Mouse (Mus musculus) heart, embryonic 15.5 days (tissue): Measurements from ENCODE around the gene Klrb1. TPM values are rescaled to one million over a fixed set of nuclear protein-coding genes. Genes with fewer than 3 reads are reported as not detected.
"Not testable (repeated sequence)": the region's sequence is repeated elsewhere in the genome, so short reads cannot be mapped to it uniquely, and the experiment has no call there.

Source experiments
- ATAC-seq: fragments of 200-750 bp; cut with Nextera tagmentation; replicated peaks from 2 replicates; pipeline ENCODE4 v1.8.0; 2017; ENCODE audit warnings: low read depth, moderate TSS enrichment; ENCODE audit not compliant: insufficient number of reproducible peaks, insufficient read depth, low FRiP score
- H3K27ac ChIP-seq: fragments of 300-500 bp; sonication (generic); 2 replicates; pipeline ENCODE4 v1.5.1; 2015; ENCODE audit warnings: mild to moderate bottlenecking, inconsistent platforms
- H3K27me3 ChIP-seq: fragments of 300-500 bp; sonication (generic); 2 replicates; pipeline ENCODE4 v1.6.1; 2015; ENCODE audit warnings: inconsistent platforms
- H3K36me3 ChIP-seq: fragments of 300-500 bp; sonication (generic); 2 replicates; pipeline ENCODE4 v1.6.1; 2015; ENCODE audit warnings: mild to moderate bottlenecking, inconsistent platforms
- H3K4me1 ChIP-seq: fragments of 300-500 bp; sonication (generic); replicated peaks from 2 replicates; pipeline ENCODE4 v1.6.1; 2015; ENCODE audit warnings: inconsistent platforms
- H3K4me2 ChIP-seq: fragments of 300-500 bp; sonication (generic); 2 replicates; pipeline ENCODE4 v1.6.1; 2015; ENCODE audit warnings: inconsistent platforms, mild to moderate bottlenecking, moderate library complexity
- H3K4me3 ChIP-seq: fragments of 300-500 bp; sonication (generic); 2 replicates; pipeline ENCODE4 v1.5.1; 2015; ENCODE audit warnings: mild to moderate bottlenecking, inconsistent platforms
- H3K9ac ChIP-seq: fragments of 300-500 bp; sonication (generic); 2 replicates; pipeline ENCODE4 v1.6.1; 2015; ENCODE audit warnings: mild to moderate bottlenecking, inconsistent platforms
- H3K9me3 ChIP-seq: fragments of 300-500 bp; sonication (generic); replicated peaks from 2 replicates; pipeline ENCODE4 v1.6.1; 2016; ENCODE audit warnings: inconsistent platforms
- WGBS: fragments of 180-500 bp; shearing (Covaris S2); methylation state at CpG from one replicate; pipeline ENCODE4 v1.1.7; 2015; ENCODE audit warnings: mixed read lengths; 5-methylcytosine and 5-hydroxymethylcytosine counted together
- polyA plus RNA-seq: library from polyadenylated mRNA; unstranded; fragments of >200 nt; fragmentation: Nextera tagmentation; extraction: Ambion mirVana; gene quantifications from 2 replicates; pipeline ENCODE4 v1.2.1, GENCODE M21; 2015

The Klrb1 gene
- polyA plus RNA-seq, 1 experiment from 2014 or later, result not detected

DNA sequence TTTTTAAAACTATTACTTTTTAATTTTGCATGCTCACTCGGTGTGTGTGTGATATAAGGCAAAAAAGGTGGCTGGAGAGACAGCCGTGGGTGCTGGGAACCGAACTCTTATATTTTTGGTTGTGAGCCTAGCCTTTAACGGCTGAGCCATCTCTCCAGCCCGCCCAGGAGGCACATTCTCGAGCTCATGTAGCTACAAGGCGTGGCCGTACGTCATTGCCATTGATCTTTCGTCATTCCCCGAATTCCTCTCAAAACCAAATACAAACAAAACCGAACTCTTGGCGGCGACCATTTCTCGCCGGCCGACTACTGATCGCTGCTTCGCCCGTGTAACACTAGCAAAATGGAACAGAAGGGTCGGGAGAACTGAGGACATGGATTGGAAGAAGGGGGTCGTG is 37.2 kb upstream of the Klrb1 start:
- H3K9me3 ChIP-seq, H3K36me3 ChIP-seq, H3K4me1 ChIP-seq, H3K27me3 ChIP-seq: not testable (repeated sequence)
- WGBS, result under 1% methylated on average over 22 of the region's 22 CpGs
- Histone ChIP-seq H3K27ac (peak overlapping the region; percentile 79), H3K4me3 (peak overlapping the region; percentile 80), H3K4me2 (peak overlapping the region; percentile 58), H3K9ac (peak overlapping the region; percentile 75)
- ATAC-seq, result peak; percentile 30

DNA sequence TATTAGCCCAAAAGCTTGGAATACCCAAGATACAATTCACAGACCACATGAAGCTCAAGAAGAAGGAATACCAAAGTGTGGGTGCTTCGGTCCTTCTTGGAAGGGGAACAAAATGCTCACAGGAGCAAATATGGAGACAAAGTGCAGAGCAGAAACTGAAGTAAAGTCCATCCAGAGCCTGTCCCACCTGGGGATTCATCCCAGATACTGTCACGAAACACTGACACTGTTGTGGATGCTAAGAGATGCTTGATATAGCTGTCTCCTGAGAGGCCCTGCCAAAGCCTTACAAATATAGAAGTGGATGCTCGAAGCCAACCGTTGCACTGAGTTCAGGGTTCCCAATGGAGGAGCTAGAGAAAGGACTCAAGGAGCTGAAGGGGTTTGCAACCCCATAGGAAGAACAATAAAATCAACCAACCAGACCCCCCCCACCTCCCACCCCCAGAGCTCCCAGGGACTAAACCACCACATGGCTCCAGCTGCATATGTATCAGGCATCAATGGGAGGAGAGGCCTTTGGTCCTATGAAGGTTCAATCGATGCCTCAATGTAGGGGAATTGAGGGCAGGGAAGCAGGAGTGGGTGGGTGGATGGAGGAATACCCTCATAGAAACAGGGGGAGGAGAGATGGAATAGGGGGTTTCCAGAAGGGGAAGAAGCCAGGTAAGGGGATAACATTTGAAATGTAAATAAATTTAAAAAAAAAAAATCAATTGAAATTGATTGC is 36.5 kb upstream of the Klrb1 start:
- Histone ChIP-seq H3K4me1 (peaks cover 7% of the 10 kb centered on the region; the same call in 1 of the 2 replicates), H3K4me2 (0 out of 2 replicates have a peak overlapping the region, but pooled peaks have one; percentile 16)
- no peak for ATAC-seq

DNA sequence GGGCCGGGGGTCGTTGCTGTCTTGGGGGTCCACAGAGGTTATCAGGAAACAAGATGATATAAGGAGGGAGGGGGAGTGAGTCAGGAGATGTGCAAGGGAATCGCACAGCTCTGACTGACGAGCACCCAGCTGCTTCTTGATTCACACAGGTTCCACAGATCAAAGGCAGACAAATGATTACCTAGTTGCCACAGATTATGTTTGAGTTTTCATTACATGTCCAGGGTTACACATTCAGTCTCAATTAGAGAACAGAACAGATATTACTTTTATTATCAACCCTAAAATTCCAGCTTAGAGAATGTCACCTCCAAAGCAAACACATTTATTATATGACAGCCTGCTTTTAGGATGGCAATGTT is 32.5 kb upstream of the Klrb1 start:
- not testable (repeated sequence) for H3K4me3 ChIP-seq, H3K9me3 ChIP-seq, H3K27ac ChIP-seq, H3K4me1 ChIP-seq, H3K9ac ChIP-seq, H3K4me2 ChIP-seq, H3K36me3 ChIP-seq, H3K27me3 ChIP-seq, ATAC-seq
- 34% methylated on average over 4 of the region's 4 CpGs for WGBS

More for the DNA sequence above, 36.5 kb upstream of the Klrb1 start:
- no peak overlapping the region for H3K9ac ChIP-seq
- 76% methylated on average over 5 of the region's 5 CpGs for WGBS
- H3K9me3 ChIP-seq, result no peaks in the 10 kb centered on the region
- H3K27me3 ChIP-seq, result no peaks in the 10 kb centered on the region
- H3K4me3 ChIP-seq, result no peak overlapping the region
- no peaks in the 10 kb centered on the region for H3K36me3 ChIP-seq
- no peak overlapping the region for H3K27ac ChIP-seq

DNA sequence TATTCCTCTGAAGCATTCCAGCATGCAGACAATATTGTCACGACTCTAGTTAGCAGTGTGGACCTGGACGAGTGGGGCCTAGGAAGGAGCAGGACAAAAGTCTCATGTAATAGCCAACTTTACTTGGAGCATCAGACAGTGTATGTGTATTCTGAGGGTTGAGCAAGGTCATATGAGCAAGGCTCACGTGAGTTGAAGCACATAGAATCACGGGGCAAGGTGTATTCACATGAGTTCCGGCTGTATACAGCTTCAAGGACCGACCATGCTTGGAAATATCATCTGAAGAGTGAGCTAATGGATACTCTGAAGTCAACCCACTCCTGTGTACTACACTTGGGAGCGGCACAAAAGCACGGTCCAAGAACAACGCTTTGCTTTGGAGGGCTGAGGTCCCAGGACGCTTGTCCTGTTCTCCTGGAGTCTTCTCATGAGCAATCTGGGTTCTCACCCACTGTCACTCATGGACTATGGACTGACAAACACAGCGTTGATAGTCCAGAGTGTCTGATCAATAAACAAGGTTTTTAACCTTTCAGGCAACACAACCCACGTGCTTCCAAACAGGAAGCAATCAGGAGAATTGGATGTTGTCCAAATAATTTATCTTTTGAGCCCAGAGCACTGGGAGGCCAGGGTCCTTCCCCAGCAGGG is 32.0 kb upstream of the Klrb1 start:
- not testable (repeated sequence) for H3K4me1 ChIP-seq, H3K27me3 ChIP-seq, H3K36me3 ChIP-seq, H3K9me3 ChIP-seq, ATAC-seq
- Histone ChIP-seq H3K9ac (peak overlapping the region; percentile 25; the same call in 1 of the 2 replicates), H3K4me2 (peak overlapping the region; percentile 44), H3K4me3 (peak overlapping the region; percentile 27; the same call in 1 of the 2 replicates), H3K27ac (peak overlapping the region; percentile 61)
- WGBS, result 71% methylated on average over 12 of the region's 12 CpGs

DNA sequence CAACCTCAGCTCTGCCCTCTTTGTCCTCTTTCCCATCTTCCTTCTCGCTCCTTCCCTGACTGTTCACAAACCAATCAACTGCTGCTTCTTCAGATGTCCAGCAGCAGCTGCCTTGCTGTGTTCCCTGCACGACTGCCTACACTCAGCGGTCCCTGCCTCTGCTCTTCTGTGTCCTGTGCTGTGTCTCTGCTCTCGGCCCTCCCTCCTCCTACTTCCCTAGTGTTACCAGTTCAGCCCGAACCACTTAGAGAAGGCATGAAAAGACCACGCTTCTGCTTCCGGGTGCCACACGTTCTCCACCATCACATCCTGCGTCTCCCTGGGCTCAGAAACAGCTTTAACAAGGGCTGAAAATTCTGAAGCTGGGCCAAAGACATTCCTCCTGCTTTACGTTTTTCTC is 31.4 kb upstream of the Klrb1 start:
- H3K9me3 ChIP-seq, H3K36me3 ChIP-seq, H3K4me1 ChIP-seq, H3K27me3 ChIP-seq: not testable (repeated sequence)
- peak overlapping the region; percentile 61 for H3K27ac ChIP-seq
- H3K4me2 ChIP-seq, result peak overlapping the region; percentile 44
- peak; percentile 77 for ATAC-seq
- peak overlapping the region; percentile 25; the same call in 1 of the 2 replicates for H3K9ac ChIP-seq
- peak overlapping the region; percentile 27 for H3K4me3 ChIP-seq
- WGBS, result 28% methylated on average over 10 of the region's 10 CpGs

DNA sequence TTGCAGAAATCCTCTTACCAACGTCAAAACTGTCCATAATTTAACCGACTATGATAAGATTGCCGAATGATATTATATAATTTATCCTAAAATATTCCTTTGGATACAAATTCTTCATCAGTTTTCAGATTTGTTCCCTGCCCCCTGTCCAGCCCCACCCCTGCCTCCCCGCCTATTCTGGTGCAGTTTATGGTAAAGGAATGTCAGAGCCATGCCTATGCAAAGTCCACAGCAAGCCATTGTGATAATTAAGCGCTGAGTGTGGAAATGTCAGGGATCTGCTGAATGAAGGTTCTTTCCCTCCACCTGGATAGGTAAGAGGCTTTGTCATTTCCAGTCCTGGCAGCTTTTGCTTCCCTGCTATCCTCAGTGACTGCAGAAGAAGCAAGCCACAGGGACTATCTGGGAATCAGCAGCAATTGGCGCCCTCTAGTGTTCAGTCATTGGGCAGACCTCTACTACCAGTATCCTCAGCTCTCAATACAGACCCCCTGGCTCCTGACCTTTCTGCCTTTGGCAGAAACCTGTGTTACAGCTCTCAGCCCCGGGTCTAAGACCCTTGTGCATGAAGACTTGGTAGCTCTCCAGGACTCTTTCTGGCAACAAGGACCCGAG is 30.9 kb upstream of the Klrb1 start:
- H3K9ac ChIP-seq, H3K27me3 ChIP-seq: not testable (repeated sequence)
- peak overlapping the region; percentile 27 for H3K4me3 ChIP-seq

DNA sequence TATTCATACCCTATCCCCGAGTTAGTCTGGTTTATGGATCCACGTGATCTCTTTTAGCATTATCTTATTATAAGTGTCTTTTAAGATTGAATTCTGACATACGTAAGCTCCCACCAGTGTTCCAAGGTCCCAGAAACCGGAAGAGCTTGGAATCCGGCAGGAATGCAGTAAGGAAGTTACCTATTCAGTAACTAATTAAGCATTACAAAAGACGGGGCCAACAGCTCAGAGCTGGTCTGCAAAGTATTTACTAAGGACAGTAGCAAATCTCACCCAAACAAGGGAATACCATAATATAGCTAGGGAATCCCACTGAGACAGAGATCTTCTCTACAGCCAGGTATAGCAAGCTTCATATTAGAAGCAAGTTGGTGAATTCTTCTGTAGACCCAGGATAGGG is 24.1 kb upstream of the Klrb1 start:
- not testable (repeated sequence) for H3K27me3 ChIP-seq, H3K4me1 ChIP-seq, H3K9me3 ChIP-seq, ATAC-seq, H3K27ac ChIP-seq, H3K4me2 ChIP-seq, H3K4me3 ChIP-seq, H3K36me3 ChIP-seq, H3K9ac ChIP-seq
- 74% methylated on average over 6 of the region's 6 CpGs for WGBS

More for the DNA sequence above, 30.9 kb upstream of the Klrb1 start:
- peak; percentile 91 for ATAC-seq
- peak overlapping the region; percentile 44 for H3K4me2 ChIP-seq
- not testable (repeated sequence) for H3K4me1 ChIP-seq, H3K9me3 ChIP-seq, H3K36me3 ChIP-seq
- WGBS, result 32% methylated on average over 8 of the region's 8 CpGs
- peak overlapping the region; percentile 61 for H3K27ac ChIP-seq

DNA sequence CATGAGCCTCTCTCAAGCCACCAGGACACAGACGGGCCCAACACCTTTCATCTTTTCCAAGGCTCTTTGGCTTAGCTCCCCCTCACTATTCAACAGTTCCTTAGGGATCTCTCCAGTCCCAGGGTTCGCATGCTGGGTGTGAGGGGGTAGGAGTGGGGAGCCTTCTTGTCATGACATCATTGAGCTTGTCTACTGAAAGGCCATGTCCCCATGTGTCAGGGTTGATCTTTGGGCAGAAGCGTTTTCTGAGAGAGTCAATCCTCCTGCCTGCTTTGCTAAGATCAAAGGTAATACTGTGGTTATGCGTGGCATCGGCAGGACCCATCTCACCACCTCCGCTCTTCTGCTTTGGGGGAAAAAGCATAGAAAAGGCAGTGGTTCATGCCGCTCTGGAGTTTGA is 14.6 kb upstream of the Klrb1 start:
- no peaks in the 10 kb centered on the region for H3K27me3 ChIP-seq

DNA sequence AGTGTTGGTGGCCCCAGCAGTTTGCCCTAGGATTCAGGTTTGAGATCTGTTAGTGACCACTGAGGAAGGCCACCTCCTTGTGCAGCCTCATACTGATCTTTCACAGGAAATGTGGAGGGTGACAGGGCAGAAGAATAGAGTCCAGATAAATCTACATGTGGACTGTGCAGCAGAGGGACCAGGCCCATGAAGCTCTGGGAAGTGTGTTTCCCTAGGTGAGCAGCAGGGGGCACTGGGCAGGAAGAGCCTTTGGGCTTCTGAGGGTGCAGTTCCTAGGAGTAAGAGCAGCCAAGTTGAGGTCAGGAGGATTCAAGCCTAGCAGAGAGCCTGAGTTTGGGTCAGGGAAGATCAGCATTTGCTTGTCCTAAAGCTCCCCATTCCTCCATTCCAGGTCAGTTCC is 13.2 kb upstream of the Klrb1 start:
- no peak for ATAC-seq
- no peaks in the 10 kb centered on the region for H3K27me3 ChIP-seq
- no peaks in the 10 kb centered on the region for H3K9me3 ChIP-seq
- H3K27ac ChIP-seq, result no peak overlapping the region
- no peak overlapping the region for H3K4me3 ChIP-seq
- H3K9ac ChIP-seq, result no peak overlapping the region
- no peaks in the 10 kb centered on the region for H3K4me1 ChIP-seq
- no peak overlapping the region for H3K4me2 ChIP-seq
- no peaks in the 10 kb centered on the region for H3K36me3 ChIP-seq

More for the DNA sequence above, 14.6 kb upstream of the Klrb1 start:
- Histone ChIP-seq H3K4me1 (no peaks in the 10 kb centered on the region), H3K36me3 (no peaks in the 10 kb centered on the region), H3K9me3 (no peaks in the 10 kb centered on the region), H3K27ac (no peak overlapping the region), H3K4me2 (no peak overlapping the region), H3K9ac (no peak overlapping the region), H3K4me3 (no peak overlapping the region)
- ATAC-seq, result no peak
- WGBS, result 79% methylated on average over 7 of the region's 7 CpGs

DNA sequence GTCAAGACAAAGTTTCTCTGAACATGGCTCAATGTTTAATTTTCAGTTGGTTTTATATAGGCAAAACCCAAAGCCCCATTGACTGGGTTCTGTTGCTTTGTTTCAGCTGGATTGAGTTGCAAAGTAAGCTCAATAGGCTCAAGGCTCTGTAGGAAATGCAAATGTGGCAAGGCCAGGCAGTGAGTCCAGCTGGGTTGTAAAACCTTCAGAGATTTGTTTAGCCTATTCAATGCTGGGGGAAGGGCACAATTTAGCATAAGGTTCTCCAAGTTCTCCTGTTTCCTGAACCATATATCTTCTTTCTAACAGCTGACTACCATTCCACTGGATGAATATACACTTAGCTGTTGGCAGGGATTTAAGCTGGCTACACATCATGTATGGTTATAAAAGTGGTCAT is 12.0 kb upstream of the Klrb1 start:
- Histone ChIP-seq H3K9me3 (no peaks in the 10 kb centered on the region), H3K27me3 (no peaks in the 10 kb centered on the region), H3K27ac (no peak overlapping the region), H3K4me2 (no peak overlapping the region), H3K36me3 (no peaks in the 10 kb centered on the region), H3K4me3 (no peak overlapping the region), H3K4me1 (no peaks in the 10 kb centered on the region), H3K9ac (no peak overlapping the region)
- ATAC-seq, result no peak

DNA sequence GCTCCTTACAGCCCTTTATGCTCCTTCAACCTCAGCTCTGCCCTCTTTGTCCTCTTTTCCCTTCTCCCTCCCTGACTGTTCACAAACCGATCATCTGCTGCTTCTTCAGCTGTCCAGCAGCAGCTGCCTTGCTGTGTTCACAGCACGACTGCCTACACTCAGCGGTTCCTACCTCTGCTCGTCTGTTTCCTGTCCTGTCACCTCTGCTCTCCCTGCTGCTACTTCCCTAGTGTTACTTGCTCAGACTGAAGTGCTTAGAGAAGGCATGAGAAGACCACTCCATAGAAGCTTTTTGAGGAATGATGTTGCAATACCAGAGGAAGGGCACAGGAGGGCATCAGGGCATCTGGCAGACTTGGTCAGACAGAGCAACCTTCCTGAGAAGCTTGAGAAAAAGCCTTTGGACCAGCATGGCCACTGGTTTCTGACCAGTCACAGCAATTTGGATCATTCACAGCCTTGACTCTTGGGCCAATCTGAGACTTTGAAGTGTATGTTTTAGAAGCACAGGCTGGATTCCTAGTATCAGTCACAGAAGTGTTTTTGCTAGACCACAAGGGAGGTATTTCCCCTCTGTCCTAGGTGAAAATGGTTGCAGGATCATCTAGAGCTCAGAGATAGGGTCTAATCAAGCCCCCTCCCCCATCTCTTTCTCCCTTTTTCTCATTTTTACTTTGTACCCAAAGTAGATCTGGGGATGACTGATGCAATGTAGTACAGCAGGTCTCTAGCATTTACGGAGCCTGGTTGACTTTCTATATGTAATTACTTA is 11.2 kb upstream of the Klrb1 start:
- Histone ChIP-seq H3K4me3 (no peak overlapping the region), H3K9me3 (no peaks in the 10 kb centered on the region), H3K27ac (no peak overlapping the region), H3K4me2 (no peak overlapping the region), H3K36me3 (no peaks in the 10 kb centered on the region), H3K27me3 (no peaks in the 10 kb centered on the region), H3K9ac (no peak overlapping the region), H3K4me1 (no peaks in the 10 kb centered on the region)
- 50% methylated on average over 5 of the region's 5 CpGs for WGBS
- ATAC-seq, result no peak
